Mouse (Mus musculus) embryonic facial prominence, embryonic 13.5 days (tissue): ENCODE results near the gene Spats2l. TPM values are rescaled to one million over a fixed set of nuclear protein-coding genes. Genes with fewer than 3 reads are reported as not detected.

Source experiments
- ATAC-seq: fragments of 200-750 bp; cut with Nextera tagmentation; 2 replicates; pipeline ENCODE4 v1.8.0; 2017; ENCODE audit warnings: low read depth; ENCODE audit not compliant: insufficient number of reproducible peaks, insufficient read depth, low FRiP score, low TSS enrichment
- H3K27ac ChIP-seq: fragments of 300-500 bp; sonication (generic); 2 replicates; pipeline ENCODE4 v1.5.1; 2015; ENCODE audit warnings: moderate library complexity, mild to moderate bottlenecking, inconsistent platforms
- H3K27me3 ChIP-seq: fragments of 300-500 bp; sonication (generic); 2 replicates; pipeline ENCODE4 v1.6.1; 2015; ENCODE audit warnings: mild to moderate bottlenecking, inconsistent platforms
- H3K36me3 ChIP-seq: fragments of 300-500 bp; sonication (generic); 2 replicates; pipeline ENCODE4 v1.6.1; 2015; ENCODE audit warnings: mild to moderate bottlenecking, inconsistent platforms
- H3K4me1 ChIP-seq: fragments of 300-500 bp; sonication (generic); 2 replicates; pipeline ENCODE4 v1.6.1; 2015; ENCODE audit warnings: inconsistent platforms
- H3K4me2 ChIP-seq: fragments of 300-500 bp; sonication (generic); 2 replicates; pipeline ENCODE4 v1.6.1; 2015; ENCODE audit warnings: moderate library complexity, mild to moderate bottlenecking, inconsistent platforms
- H3K4me3 ChIP-seq: fragments of 300-500 bp; sonication (generic); 2 replicates; pipeline ENCODE4 v1.5.1; 2015; ENCODE audit warnings: mild to moderate bottlenecking, inconsistent platforms
- H3K9ac ChIP-seq: fragments of 300-500 bp; sonication (generic); 2 replicates; pipeline ENCODE4 v1.6.1; 2015; ENCODE audit warnings: mild to moderate bottlenecking, inconsistent platforms
- H3K9me3 ChIP-seq: fragments of 300-500 bp; sonication (generic); 2 replicates; pipeline ENCODE4 v1.6.1; 2016; ENCODE audit warnings: inconsistent platforms
- WGBS: fragments of 180-500 bp; shearing (Covaris S2); methylation state at CpG from one replicate; pipeline ENCODE4 v1.1.7; 2015; ENCODE audit warnings: mixed read lengths; 5-methylcytosine and 5-hydroxymethylcytosine counted together
- polyA plus RNA-seq: library from polyadenylated mRNA; unstranded; fragments of >200 nt; fragmentation: Nextera tagmentation; extraction: Ambion mirVana; gene quantifications from 2 replicates; pipeline ENCODE4 v1.2.1, GENCODE M21; 2015

Spats2l gene
- polyA plus RNA-seq, 1 experiment from 2014 or later = 143 TPM

- Histone ChIP-seq H3K36me3 (0 out of 2 replicates have a peak, but pooled peaks cover 7% of the 10 kb centered on the region), H3K9me3 (no peaks in the 10 kb centered on the region), H3K4me2 (no peak overlapping the region), H3K27me3 (no peaks in the 10 kb centered on the region), H3K4me3 (no peak overlapping the region), H3K4me1 (peaks cover 37% of the 10 kb centered on the region), H3K9ac (no peak overlapping the region), H3K27ac (no peak overlapping the region)
- no peak for ATAC-seq
- 83% methylated on average over 9 of the region's 9 CpGs for WGBS
Observed at GRCm38 (mm10) chr1:57826245-57826644, 52.3 kb downstream of the Spats2l start.

GRCm38 (mm10) chr1:57833145-57833544 is 59.2 kb downstream of the Spats2l start:
- H3K27ac ChIP-seq = no peak overlapping the region
- no peak for ATAC-seq
- H3K9ac ChIP-seq = no peak overlapping the region
- no peaks in the 10 kb centered on the region for H3K9me3 ChIP-seq
- no peak overlapping the region for H3K4me2 ChIP-seq
- no peak overlapping the region for H3K4me3 ChIP-seq
- peaks cover 9% of the 10 kb centered on the region; the same call in 1 of the 2 replicates for H3K36me3 ChIP-seq
- WGBS = 86% methylated on average over 2 of the region's 2 CpGs
- 0 out of 2 replicates have a peak, but pooled peaks cover 7% of the 10 kb centered on the region for H3K4me1 ChIP-seq
- H3K27me3 ChIP-seq = no peaks in the 10 kb centered on the region

DNA sequence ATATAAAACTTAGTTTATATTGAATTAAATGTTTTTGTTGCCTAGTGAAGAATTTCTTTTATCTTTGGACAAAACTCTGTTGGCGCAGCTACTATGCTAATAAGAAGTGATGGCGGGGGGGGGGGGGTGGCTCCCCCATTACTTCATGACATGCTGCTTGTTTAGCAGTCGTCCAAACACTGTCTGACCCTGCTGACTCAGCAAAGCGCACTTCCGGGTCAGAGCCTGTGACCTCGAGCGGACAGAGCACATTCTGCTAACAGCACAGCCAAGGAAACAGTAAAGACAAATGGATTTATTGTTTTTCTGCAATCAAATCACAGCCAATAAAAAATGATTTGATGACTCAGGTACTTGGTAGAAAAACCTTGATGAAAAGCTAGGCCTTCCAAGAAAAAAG is 61.2 kb downstream of the Spats2l start:
- Histone ChIP-seq H3K4me3 (no peak overlapping the region), H3K4me2 (no peak overlapping the region), H3K9me3 (no peaks in the 10 kb centered on the region), H3K27me3 (no peaks in the 10 kb centered on the region), H3K9ac (no peak overlapping the region), H3K4me1 (peaks cover 8% of the 10 kb centered on the region; the same call in 1 of the 2 replicates), H3K36me3 (peaks cover 10% of the 10 kb centered on the region; the same call in 1 of the 2 replicates), H3K27ac (no peak overlapping the region)
- ATAC-seq = no peak
- WGBS = 49% methylated on average over 7 of the region's 7 CpGs

DNA sequence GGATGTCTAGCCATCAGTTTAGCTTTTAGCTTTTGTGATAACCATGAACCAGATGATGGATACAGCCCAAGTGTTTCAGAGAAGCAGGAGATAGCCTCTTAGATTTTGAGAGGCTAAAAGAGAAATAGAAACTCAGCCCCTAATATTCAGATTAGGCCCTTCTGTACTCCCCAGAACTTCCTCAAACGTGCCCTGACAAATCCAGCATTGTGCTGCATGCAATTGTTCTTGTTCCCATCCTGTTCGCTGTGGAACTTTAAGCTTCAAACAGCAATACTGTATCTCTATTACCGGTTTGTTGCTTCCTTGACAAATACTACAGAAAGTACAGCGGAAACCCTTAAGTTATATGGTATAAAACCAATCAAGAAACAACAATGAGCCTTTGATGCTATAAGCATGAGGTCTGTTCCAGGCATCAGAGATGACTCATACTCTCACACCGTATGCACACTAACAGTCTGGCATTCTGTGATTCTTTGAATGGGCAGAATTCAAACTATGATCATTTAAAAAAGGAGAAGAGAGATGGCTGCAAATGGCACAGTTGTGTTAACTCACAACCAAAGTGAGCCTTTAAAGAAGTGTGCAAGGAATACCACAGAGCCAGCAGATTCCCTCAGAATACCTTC is 62.8 kb downstream of the Spats2l start:
- peaks cover 6% of the 10 kb centered on the region; the same call in 1 of the 2 replicates for H3K36me3 ChIP-seq
- H3K9me3 ChIP-seq = no peaks in the 10 kb centered on the region
- H3K4me3 ChIP-seq = no peak overlapping the region
- no peaks in the 10 kb centered on the region for H3K27me3 ChIP-seq
- no peak for ATAC-seq
- no peak overlapping the region for H3K4me2 ChIP-seq
- H3K4me1 ChIP-seq = peaks cover 8% of the 10 kb centered on the region; the same call in 1 of the 2 replicates
- H3K9ac ChIP-seq = no peak overlapping the region
- H3K27ac ChIP-seq = no peak overlapping the region
- WGBS = 67% methylated on average over 5 of the region's 5 CpGs

GRCm38 (mm10) chr1:57839863-57840262 is 65.9 kb downstream of the Spats2l start:
- peaks cover 8% of the 10 kb centered on the region; the same call in 1 of the 2 replicates for H3K4me1 ChIP-seq
- WGBS = 68% methylated on average over 6 of the region's 6 CpGs
- no peak overlapping the region for H3K4me2 ChIP-seq
- no peak overlapping the region for H3K4me3 ChIP-seq
- H3K9me3 ChIP-seq = no peaks in the 10 kb centered on the region
- no peak for ATAC-seq
- no peak overlapping the region for H3K9ac ChIP-seq
- no peak overlapping the region for H3K27ac ChIP-seq
- H3K27me3 ChIP-seq = no peaks in the 10 kb centered on the region
- peaks cover 4% of the 10 kb centered on the region; the same call in 1 of the 2 replicates for H3K36me3 ChIP-seq

GRCm38 (mm10) chr1:57845054-57845722 is 71.2 kb downstream of the Spats2l start:
- H3K4me3 ChIP-seq = no peak overlapping the region
- H3K4me2 ChIP-seq = no peak overlapping the region
- no peak overlapping the region for H3K27ac ChIP-seq
- H3K36me3 ChIP-seq = no peaks in the 10 kb centered on the region
- H3K9ac ChIP-seq = no peak overlapping the region
- peaks cover 12% of the 10 kb centered on the region for H3K4me1 ChIP-seq
- no peak for ATAC-seq
- WGBS = 91% methylated on average over 9 of the region's 9 CpGs
- H3K27me3 ChIP-seq = no peaks in the 10 kb centered on the region
- no peaks in the 10 kb centered on the region for H3K9me3 ChIP-seq

DNA sequence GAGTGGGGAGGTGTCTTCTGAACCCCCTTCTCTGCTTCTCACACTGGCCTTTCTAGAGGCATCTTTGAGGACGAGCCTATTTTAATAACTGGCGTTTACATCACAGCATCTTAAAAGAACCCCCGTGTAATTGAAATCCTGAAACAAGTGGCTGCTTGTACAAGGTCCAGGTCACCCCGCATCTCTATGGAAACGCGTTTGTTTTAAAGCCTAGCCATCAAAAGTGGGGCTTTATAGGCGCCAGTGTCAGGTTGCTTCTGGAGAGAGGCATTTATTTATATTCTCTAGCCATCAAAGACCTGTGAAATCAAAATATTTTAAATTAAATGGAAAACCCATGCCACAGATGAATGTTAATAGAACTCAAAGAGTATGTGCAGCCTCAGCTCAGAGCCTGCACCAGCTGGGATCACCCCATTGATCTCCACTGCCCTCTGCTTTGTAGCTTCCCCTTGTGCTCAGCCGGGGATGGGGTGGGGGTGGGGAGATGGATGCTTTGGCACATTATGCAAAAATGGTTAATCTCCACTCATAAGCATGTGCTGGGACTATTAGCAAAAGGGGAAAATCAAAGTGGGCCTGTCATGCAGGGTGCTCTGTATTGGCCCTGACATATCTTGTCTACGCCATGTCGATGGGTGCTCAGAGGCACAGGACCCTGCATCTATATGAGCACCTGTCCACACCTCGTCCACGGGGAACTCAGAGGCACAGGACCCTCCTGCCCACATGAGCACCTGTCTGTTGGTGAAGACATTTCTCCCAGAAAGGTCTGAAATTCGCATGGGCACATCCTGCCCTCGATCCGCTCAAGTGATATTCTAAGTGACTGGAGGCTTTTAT is 73.1 kb downstream of the Spats2l start:
- 68% methylated on average over 15 of the region's 15 CpGs for WGBS

GRCm38 (mm10) chr1:57849087-57849486 is 75.1 kb downstream of the Spats2l start:
- 87% methylated on average over 4 of the region's 4 CpGs for WGBS
- no peaks in the 10 kb centered on the region for H3K9me3 ChIP-seq
- H3K27me3 ChIP-seq = no peaks in the 10 kb centered on the region

More for the DNA sequence above, 73.1 kb downstream of the Spats2l start:
- Histone ChIP-seq H3K27ac (no peak overlapping the region), H3K36me3 (no peaks in the 10 kb centered on the region), H3K4me3 (no peak overlapping the region), H3K4me1 (peaks cover 16% of the 10 kb centered on the region), H3K4me2 (no peak overlapping the region), H3K9ac (no peak overlapping the region), H3K9me3 (no peaks in the 10 kb centered on the region), H3K27me3 (no peaks in the 10 kb centered on the region)
- ATAC-seq = no peak

GRCm38 (mm10) chr1:57849916-57850315 is 76.0 kb downstream of the Spats2l start:
- no peak for ATAC-seq
- no peak overlapping the region for H3K4me2 ChIP-seq
- H3K4me3 ChIP-seq = no peak overlapping the region
- no peak overlapping the region for H3K27ac ChIP-seq
- no peaks in the 10 kb centered on the region for H3K36me3 ChIP-seq
- 80% methylated on average over 3 of the region's 3 CpGs for WGBS
- H3K9me3 ChIP-seq = no peaks in the 10 kb centered on the region
- peaks cover 26% of the 10 kb centered on the region for H3K4me1 ChIP-seq
- no peaks in the 10 kb centered on the region for H3K27me3 ChIP-seq
- H3K9ac ChIP-seq = no peak overlapping the region

More at GRCm38 (mm10) chr1:57849087-57849486, 75.1 kb downstream of the Spats2l start:
- no peak for ATAC-seq
- H3K9ac ChIP-seq = no peak overlapping the region
- H3K4me2 ChIP-seq = no peak overlapping the region
- no peak overlapping the region for H3K4me3 ChIP-seq
- H3K4me1 ChIP-seq = peaks cover 26% of the 10 kb centered on the region
- H3K36me3 ChIP-seq = no peaks in the 10 kb centered on the region
- no peak overlapping the region for H3K27ac ChIP-seq

- Histone ChIP-seq H3K4me1 (peaks cover 19% of the 10 kb centered on the region), H3K27ac (peak overlapping the region; percentile 71; the same call in 1 of the 2 replicates), H3K36me3 (peaks cover 6% of the 10 kb centered on the region), H3K27me3 (no peaks in the 10 kb centered on the region), H3K9ac (no peak overlapping the region), H3K4me2 (no peak overlapping the region), H3K4me3 (no peak overlapping the region), H3K9me3 (no peaks in the 10 kb centered on the region)
- WGBS = 82% methylated on average over 6 of the region's 6 CpGs
- no peak for ATAC-seq
Observed at GRCm38 (mm10) chr1:57851871-57852270, 77.9 kb downstream of the Spats2l start.

DNA sequence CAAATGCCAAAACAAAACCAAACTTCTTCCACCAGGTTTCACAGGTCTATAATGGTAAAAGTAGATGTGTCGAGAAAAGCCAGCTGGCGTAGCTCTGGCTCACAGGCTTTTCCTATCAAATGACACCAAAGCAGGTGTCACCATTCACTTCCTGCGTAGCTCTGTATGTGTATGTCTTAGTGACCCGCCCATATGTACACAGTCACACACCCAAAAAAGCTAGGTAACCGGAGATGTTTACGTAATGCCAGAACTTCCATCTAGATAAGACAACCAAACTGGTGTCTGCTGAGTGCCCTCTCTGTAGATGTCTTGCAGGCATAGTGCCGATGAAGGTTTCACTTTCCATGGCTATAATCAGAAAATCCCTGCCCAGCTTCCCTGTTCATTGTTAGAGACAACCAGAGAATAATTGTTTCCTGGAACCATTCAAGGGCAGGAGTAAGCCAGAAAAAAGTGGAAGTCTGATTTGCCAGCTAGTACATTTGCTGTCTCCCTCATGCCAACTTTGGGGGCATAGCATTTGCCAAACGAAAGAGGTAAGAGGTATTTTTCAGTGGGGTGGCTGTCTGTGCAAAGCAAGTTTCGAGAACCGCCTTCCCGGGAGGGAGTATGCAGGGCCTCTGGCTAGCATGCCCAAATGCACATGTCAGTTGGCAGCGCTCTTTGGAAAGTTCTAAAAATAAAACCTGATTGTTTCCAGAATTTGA is 78.8 kb downstream of the Spats2l start:
- no peak overlapping the region; the same call in 1 of the 2 replicates for H3K4me2 ChIP-seq
- 68% methylated on average over 12 of the region's 12 CpGs for WGBS

More for the DNA sequence above, 78.8 kb downstream of the Spats2l start:
- Histone ChIP-seq H3K27me3 (no peaks in the 10 kb centered on the region), H3K4me3 (no peak overlapping the region), H3K9me3 (no peaks in the 10 kb centered on the region), H3K9ac (no peak overlapping the region), H3K4me1 (peaks cover 14% of the 10 kb centered on the region), H3K36me3 (peaks cover 11% of the 10 kb centered on the region), H3K27ac (peak overlapping the region; percentile 71)
- peak; percentile 59; the same call in 1 of the 2 replicates for ATAC-seq
